Mouse (Mus musculus) urinary bladder, adult 2 months (tissue): Measurements from ENCODE around the gene Apol11b. TPM values are rescaled to one million over a fixed set of nuclear protein-coding genes. Genes with fewer than 3 reads are reported as not detected.

Experiments used
- polyA plus RNA-seq: library from polyadenylated mRNA; depleted of rRNA; stranded (reverse); fragments of >200 nt; gene quantifications from 2 replicates; pipeline ENCODE4 v1.2.3, GENCODE M21; 2012; rRNA removed

Apol11b gene
- polyA plus RNA-seq, 1 experiment: 0.10 TPM

Other genes with a start within 250 kb of the Apol11b start
- gene Apol7a, start 244.2 kb downstream of the Apol11b start, polyA plus RNA-seq: 1.8 and 2.8 TPM in 2 replicates
- 3.4 and 3.9 TPM in 2 replicates for gene Apol9a, start 232.2 kb downstream of the Apol11b start, polyA plus RNA-seq
- 0.03 and 0.04 TPM in 2 replicates for gene Apol7b, start 195.8 kb downstream of the Apol11b start, polyA plus RNA-seq
- not detected in 2 replicates for gene Apol10a, start 166.2 kb downstream of the Apol11b start, polyA plus RNA-seq
- gene Apol11a, start 135.0 kb downstream of the Apol11b start, polyA plus RNA-seq: not detected in 2 replicates
- 1.3 and 1.8 TPM in 2 replicates for gene Apol7c, start 110.0 kb downstream of the Apol11b start, polyA plus RNA-seq
- gene 1700025B11Rik, start 81.4 kb downstream of the Apol11b start, polyA plus RNA-seq: not detected in 2 replicates
- gene Apol10b, start 47.2 kb downstream of the Apol11b start, polyA plus RNA-seq: 4.9 and 6.4 TPM in 2 replicates
- gene Gm36245, start 44.0 kb downstream of the Apol11b start, polyA plus RNA-seq: not detected in 2 replicates
- gene Apol7e, start 55.6 kb upstream of the Apol11b start, polyA plus RNA-seq: 0.41 and 0.66 TPM in 2 replicates
- gene Apol9b, start 85.8 kb upstream of the Apol11b start, polyA plus RNA-seq: 4.6 and 5.5 TPM in 2 replicates
- 0.29 and 0.72 TPM in 2 replicates for gene Apol8, start 113.7 kb upstream of the Apol11b start, polyA plus RNA-seq
- 95.0 and 151 TPM in 2 replicates for gene Myh9, start 198.9 kb upstream of the Apol11b start, polyA plus RNA-seq